Mouse (Mus musculus) hindbrain, embryonic 12.5 days (tissue): ENCODE results near the gene Dcun1d2. TPM values are rescaled to one million over a fixed set of nuclear protein-coding genes. Genes with fewer than 3 reads are reported as not detected.
"Not testable (repeated sequence)": the region's sequence is repeated elsewhere in the genome, so short reads cannot be mapped to it uniquely, and the experiment has no call there.

Experiments
- ATAC-seq: fragments of 200-750 bp; cut with Nextera tagmentation; 2 replicates; pipeline ENCODE4 v1.8.0; 2017; ENCODE audit warnings: moderate TSS enrichment; ENCODE audit not compliant: low FRiP score
- H3K27ac ChIP-seq: fragments of 300-500 bp; sonication (generic); 2 replicates; pipeline ENCODE4 v1.5.1; 2016; ENCODE audit warnings: mild to moderate bottlenecking
- H3K27me3 ChIP-seq: fragments of 300-500 bp; sonication (generic); 2 replicates; pipeline ENCODE4 v1.6.1; 2016; ENCODE audit warnings: mild to moderate bottlenecking
- H3K36me3 ChIP-seq: fragments of 300-500 bp; sonication (generic); 2 replicates; pipeline ENCODE4 v1.6.1; 2016; ENCODE audit warnings: mild to moderate bottlenecking
- H3K4me1 ChIP-seq: fragments of 300-500 bp; sonication (generic); 2 replicates; pipeline ENCODE4 v1.6.1; 2016
- H3K4me2 ChIP-seq: fragments of 300-500 bp; sonication (generic); replicated peaks from 2 replicates; pipeline ENCODE4 v1.6.1; 2016; ENCODE audit warnings: mild to moderate bottlenecking
- H3K4me3 ChIP-seq: fragments of 300-500 bp; sonication (generic); 2 replicates; pipeline ENCODE4 v1.5.1; 2016; ENCODE audit warnings: mild to moderate bottlenecking
- H3K9ac ChIP-seq: fragments of 300-500 bp; sonication (generic); 2 replicates; pipeline ENCODE4 v1.6.1; 2016; ENCODE audit warnings: mild to moderate bottlenecking, moderate library complexity
- H3K9me3 ChIP-seq: fragments of 300-500 bp; sonication (generic); replicated peaks from 2 replicates; pipeline ENCODE4 v1.6.1; 2016; ENCODE audit warnings: mild to moderate bottlenecking
- WGBS: fragments of 180-500 bp; shearing (Covaris S2); methylation state at CpG from one replicate; pipeline ENCODE4 v1.1.7; 2016; 5-methylcytosine and 5-hydroxymethylcytosine counted together
- polyA plus RNA-seq: library from polyadenylated mRNA; unstranded; fragments of >200 nt; fragmentation: Nextera tagmentation; extraction: Ambion mirVana; gene quantifications from 2 replicates; pipeline ENCODE4 v1.2.1, GENCODE M21; 2016

The Dcun1d2 gene
- 30.6 and 32.4 TPM in 2 replicates for polyA plus RNA-seq

DNA sequence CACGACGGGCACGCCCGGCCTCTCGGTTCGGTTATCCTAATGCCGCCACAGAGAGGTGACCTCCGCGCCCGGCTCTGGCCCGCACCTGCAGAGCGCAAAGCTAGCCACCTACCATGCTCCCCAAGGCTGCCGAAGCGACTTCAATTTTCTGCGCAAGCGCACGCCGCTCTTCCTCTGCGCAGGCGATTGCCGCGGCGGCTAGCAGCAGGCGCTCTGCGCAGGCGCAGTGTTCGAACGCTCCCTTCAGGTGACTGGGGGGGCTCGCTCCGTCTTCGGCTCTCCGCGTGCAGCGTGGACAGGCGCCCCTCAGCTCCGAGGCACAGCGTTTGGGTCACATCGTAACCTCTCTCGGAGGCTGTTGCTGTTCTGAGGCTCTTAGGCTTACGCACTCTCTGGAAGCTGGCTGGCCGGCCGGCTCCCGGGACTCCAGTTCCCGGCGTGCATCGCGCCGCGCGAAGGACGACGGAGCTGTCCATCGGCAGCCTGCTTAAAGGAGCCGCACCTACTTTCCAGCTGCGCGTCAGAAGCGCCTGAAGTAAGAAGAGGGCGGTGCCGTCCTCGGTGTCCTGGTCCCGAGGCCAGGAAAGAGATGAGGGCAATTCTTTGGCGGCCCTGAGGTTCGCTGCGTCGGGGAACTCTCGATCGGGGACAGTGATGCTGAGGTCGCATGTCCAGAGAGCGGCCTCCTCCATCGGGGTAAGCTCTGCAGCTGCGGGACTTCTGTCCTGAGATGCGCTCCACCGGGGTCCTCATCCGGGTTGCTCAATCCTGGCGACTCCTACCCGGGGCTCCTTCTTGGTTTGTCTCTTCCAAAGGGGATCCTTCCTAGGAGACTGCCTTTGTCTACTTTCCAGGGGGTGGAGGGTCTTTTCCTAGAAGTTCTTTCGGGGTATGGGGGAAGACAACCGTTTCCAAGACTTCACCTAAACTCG lies at the start of gene Dcun1d2, which contains the start of gene Tmco3:
TSS of gene Dcun1d2 (minus strand) at position 440 of the 932 bp plus-strand sequence.
TSS of gene Tmco3 (plus strand) at position 499 of the 932 bp plus-strand sequence.
- H3K36me3 ChIP-seq: peaks cover 13% of the 10 kb centered on the region
- no peaks in the 10 kb centered on the region for H3K9me3 ChIP-seq
- no peaks in the 10 kb centered on the region for H3K27me3 ChIP-seq
- peak; percentile 95 for ATAC-seq
- peak within 1 kb of the TSS; percentile 91 for H3K4me2 ChIP-seq
- H3K27ac ChIP-seq: peak within 1 kb of the TSS; percentile 89
- peak within 1 kb of the TSS; percentile 84 for H3K9ac ChIP-seq
- WGBS: under 1% methylated on average over 79 of the region's 79 CpGs
- peak within 1 kb of the TSS; percentile 86 for H3K4me3 ChIP-seq
- H3K4me1 ChIP-seq: peaks cover 23% of the 10 kb centered on the region

DNA sequence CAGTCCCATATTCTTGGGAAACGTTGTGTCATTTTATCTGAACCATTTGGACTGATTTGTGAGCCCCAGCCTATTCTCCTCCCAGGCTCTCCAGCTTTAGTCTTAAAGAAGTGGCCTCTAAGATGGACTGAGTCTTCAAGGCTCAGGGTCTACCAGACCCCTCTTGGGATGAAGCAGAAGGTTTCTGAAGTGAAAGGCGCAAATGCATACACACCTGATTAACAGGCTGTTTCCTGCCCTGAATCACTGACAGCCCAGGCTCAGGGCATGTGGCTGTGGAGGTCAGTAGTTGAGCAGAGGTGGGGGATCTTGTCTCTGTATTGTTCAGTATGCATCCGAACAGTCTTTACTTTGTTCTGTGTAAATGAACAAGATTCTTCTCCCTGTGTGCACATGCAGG lies 49.7 kb upstream of the Dcun1d2 start:
- Histone ChIP-seq H3K27me3 (no peaks in the 10 kb centered on the region), H3K27ac (no peak overlapping the region), H3K4me3 (peak overlapping the region; percentile 100; the same call in 1 of the 2 replicates), H3K36me3 (peaks cover 16% of the 10 kb centered on the region), H3K4me1 (peaks cover 14% of the 10 kb centered on the region), H3K9me3 (no peaks in the 10 kb centered on the region), H3K9ac (no peak overlapping the region), H3K4me2 (peak overlapping the region; percentile 87)
- 87% methylated on average over 3 of the region's 3 CpGs for WGBS
- 0 out of 2 replicates have a peak, but pooled peaks have one; percentile 2 for ATAC-seq

DNA sequence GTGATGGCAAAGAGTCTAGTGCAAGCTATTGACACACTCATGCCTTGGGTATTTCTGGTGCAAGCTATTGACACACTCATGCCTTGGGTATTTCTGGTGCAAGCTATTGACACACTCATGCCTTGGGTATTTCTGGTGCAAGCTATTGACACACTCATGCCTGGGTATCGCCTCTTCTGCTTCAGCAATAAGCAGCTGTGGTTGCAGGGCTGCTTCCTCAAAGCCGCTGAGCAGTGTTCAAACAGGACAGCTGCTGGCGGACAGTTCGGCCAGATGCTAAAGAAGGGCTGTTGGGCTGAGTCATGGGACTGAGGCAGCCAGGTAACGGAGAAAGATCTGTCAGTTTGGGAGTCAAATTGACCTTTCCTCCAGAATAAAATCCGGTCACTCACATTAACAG lies 49.3 kb upstream of the Dcun1d2 start:
- ATAC-seq, H3K27ac ChIP-seq, H3K9me3 ChIP-seq, H3K27me3 ChIP-seq, H3K4me3 ChIP-seq, H3K9ac ChIP-seq, H3K4me2 ChIP-seq: not testable (repeated sequence)
- H3K4me1 ChIP-seq: peaks cover 14% of the 10 kb centered on the region
- WGBS: 89% methylated on average over 6 of the region's 6 CpGs
- H3K36me3 ChIP-seq: peaks cover 12% of the 10 kb centered on the region

DNA sequence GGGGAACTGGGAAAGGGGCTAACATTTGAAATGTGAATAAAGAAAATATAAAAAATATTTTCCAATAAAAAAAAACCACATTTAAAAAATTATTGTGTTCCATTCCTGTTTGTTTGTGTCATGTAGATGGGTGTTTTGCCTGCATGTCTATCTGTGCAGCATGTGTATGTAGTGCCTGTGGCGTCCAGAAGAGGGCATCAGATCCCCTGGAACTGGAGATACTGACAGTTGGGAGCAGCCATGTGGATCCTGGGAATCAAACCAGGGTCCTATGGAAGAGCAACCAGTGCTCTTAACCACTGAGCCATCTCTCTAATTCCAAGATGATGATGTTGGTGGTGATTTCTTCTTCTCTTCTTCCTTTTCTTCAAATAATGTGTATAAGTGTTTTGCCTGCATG lies 46.7 kb upstream of the Dcun1d2 start:
- Histone ChIP-seq H3K27ac (no peak overlapping the region), H3K9me3 (no peaks in the 10 kb centered on the region), H3K4me3 (no peak overlapping the region), H3K9ac (no peak overlapping the region), H3K4me2 (no peak overlapping the region), H3K4me1 (peaks cover 2% of the 10 kb centered on the region), H3K36me3 (no peaks in the 10 kb centered on the region), H3K27me3 (0 out of 2 replicates have a peak, but pooled peaks cover 3% of the 10 kb centered on the region)
- no peak for ATAC-seq
- 50% methylated on average over 1 of the region's 1 CpGs for WGBS

DNA sequence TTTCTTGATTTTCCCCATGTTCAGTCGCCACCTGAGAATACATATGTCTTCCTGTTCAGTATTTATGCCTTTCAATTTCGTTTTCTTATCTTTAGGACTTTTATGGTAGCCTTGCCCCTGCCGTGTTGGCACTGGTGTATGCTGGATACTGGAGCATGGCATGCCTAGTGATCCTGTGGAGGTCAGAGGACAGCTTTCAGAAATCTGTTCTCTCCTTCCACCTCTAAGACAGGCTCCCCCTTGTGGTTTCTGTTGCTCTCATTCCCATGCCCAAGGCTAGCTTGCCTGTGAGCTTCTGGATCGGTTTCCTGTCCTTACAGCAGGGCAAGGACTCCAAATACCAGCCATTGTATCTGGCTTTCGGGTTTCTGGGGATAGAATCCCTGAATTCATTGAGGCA lies 38.7 kb upstream of the Dcun1d2 start:
- Histone ChIP-seq H3K9me3 (no peaks in the 10 kb centered on the region), H3K4me1 (peaks cover 5% of the 10 kb centered on the region; the same call in 1 of the 2 replicates), H3K27me3 (no peaks in the 10 kb centered on the region), H3K4me3 (no peak overlapping the region), H3K9ac (no peak overlapping the region), H3K4me2 (no peak overlapping the region), H3K27ac (no peak overlapping the region), H3K36me3 (peaks cover 9% of the 10 kb centered on the region; the same call in 1 of the 2 replicates)
- WGBS: 36% methylated on average over 5 of the region's 5 CpGs
- ATAC-seq: no peak

DNA sequence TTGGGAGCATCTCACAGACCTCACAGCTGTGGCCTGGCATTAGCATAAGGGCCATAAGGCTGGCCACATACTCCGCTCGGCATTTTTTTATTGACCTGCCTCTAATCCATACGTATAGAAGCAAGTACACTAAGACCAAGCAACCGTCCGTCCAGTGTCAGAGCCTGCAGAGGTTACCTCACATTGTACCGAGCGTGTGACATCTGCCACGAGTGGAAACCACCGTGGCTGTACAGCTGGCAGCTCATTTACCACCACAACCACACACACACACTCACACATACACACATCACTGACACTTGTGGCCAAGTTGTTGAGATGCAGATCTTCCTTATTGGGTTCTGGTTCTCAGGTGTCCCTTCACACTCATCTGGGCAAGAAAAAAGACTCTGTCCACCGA lies 28.7 kb upstream of the Dcun1d2 start:
- H3K4me1 ChIP-seq: no peaks in the 10 kb centered on the region
- no peak overlapping the region for H3K4me2 ChIP-seq
- no peaks in the 10 kb centered on the region for H3K27me3 ChIP-seq
- WGBS: 95% methylated on average over 10 of the region's 10 CpGs
- no peak overlapping the region for H3K27ac ChIP-seq
- H3K9me3 ChIP-seq: no peaks in the 10 kb centered on the region
- no peak overlapping the region for H3K9ac ChIP-seq
- H3K36me3 ChIP-seq: peaks cover 72% of the 10 kb centered on the region
- H3K4me3 ChIP-seq: no peak overlapping the region
- no peak for ATAC-seq

DNA sequence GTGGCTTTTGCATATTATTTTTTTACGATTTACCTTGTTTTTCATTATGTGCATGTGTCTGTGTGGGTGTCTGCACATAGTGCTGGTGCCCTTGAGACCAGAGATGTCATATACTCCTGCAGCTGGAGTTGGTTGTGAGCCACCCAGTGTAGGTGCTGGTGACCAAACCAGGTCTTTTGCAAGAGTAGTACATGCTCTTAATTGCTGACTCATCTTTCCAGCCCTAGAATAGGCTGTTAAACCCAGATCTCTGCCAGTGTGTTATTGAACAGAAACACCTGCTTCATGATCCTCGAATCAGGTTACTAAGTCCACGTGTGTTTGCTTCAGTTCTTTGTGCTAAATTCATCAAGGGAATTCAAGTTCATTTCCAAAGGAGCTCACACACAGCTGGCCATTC lies 27.0 kb upstream of the Dcun1d2 start:
- no peak overlapping the region for H3K4me3 ChIP-seq
- H3K27ac ChIP-seq: no peak overlapping the region
- H3K4me2 ChIP-seq: no peak overlapping the region
- peaks cover 69% of the 10 kb centered on the region for H3K36me3 ChIP-seq
- no peaks in the 10 kb centered on the region for H3K27me3 ChIP-seq
- no peaks in the 10 kb centered on the region for H3K4me1 ChIP-seq
- WGBS: 90% methylated on average over 3 of the region's 3 CpGs
- ATAC-seq: no peak
- H3K9me3 ChIP-seq: no peaks in the 10 kb centered on the region
- no peak overlapping the region for H3K9ac ChIP-seq

DNA sequence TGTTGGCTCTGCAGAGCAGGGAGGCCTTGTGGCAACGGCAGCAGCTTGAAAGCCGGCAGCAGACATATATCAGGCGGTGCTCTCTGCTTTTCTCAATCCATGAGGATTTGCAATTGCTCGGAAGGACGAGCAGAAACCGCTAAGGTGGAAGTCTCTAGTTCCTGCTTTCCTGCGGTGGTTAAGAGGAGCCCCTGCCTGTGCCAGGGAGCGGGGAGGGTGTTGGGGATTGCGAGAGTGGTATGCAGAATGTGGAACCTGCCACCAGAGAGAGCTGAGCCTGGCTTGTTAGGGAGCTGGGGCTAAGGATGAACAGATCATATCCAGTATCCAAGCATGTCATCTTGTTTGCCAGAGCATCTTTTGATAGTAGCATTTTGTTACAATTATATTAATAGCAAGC lies 19.0 kb upstream of the Dcun1d2 start:
- Histone ChIP-seq H3K27ac (no peak overlapping the region), H3K4me2 (no peak overlapping the region), H3K4me1 (no peaks in the 10 kb centered on the region), H3K9me3 (no peaks in the 10 kb centered on the region), H3K9ac (no peak overlapping the region), H3K4me3 (no peak overlapping the region), H3K36me3 (peaks cover 63% of the 10 kb centered on the region), H3K27me3 (no peaks in the 10 kb centered on the region)
- no peak for ATAC-seq
- 85% methylated on average over 9 of the region's 9 CpGs for WGBS

DNA sequence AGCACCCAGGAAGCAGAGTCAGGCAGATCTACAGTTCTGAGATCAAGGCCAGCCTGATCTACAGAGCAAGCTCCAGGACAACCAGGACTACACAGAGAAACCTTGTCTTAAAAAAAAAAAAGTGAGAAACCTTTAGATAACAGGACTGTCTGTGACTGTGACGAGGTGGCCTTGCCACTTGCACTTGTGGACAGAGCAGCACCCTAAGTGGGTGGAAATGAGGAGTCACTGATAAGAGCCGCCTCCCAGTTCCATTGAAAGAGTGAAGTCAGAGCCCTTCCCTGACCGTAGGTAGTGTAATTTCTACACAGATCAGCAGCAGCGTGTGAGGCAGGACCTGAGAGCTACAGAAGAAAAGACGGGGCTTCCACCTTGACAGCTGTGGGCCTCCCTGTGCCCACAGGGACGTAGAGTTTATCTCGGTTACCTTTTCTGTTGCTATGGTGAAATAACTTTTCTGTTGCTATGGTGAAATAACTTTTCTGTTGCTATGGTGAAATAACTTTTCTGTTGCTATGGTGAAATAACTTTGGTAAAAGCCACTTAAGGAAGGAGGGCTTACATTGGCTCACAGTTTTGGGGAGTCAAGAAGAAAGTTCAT lies 18.5 kb upstream of the Dcun1d2 start:
- Histone ChIP-seq H3K9me3 (no peaks in the 10 kb centered on the region), H3K4me1 (no peaks in the 10 kb centered on the region), H3K27ac (no peak overlapping the region), H3K9ac (no peak overlapping the region), H3K36me3 (peaks cover 65% of the 10 kb centered on the region), H3K27me3 (no peaks in the 10 kb centered on the region), H3K4me3 (no peak overlapping the region), H3K4me2 (no peak overlapping the region)
- WGBS: 86% methylated on average over 7 of the region's 7 CpGs
- no peak for ATAC-seq

DNA sequence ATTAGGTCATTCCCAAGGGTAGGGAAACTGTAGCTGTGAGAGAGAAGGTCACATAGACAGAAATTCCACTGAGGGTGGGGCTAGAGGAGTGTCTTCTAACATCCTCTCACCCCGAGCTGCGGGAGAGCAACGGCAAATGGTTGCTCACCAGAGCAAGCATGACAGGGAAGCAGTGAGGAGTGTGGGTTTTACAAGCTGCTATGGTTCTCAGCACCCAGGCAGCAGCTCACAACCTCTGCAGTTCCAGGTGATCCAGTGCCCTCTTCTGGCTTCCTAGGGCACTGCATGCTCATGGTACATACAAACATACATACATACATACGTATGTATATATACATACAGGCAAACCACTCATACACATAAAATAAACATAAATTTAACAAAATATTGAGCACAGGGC lies 18.0 kb upstream of the Dcun1d2 start:
- H3K9me3 ChIP-seq: no peaks in the 10 kb centered on the region
- H3K27me3 ChIP-seq: no peaks in the 10 kb centered on the region
- no peak overlapping the region for H3K9ac ChIP-seq
- H3K27ac ChIP-seq: no peak overlapping the region
- H3K36me3 ChIP-seq: peaks cover 64% of the 10 kb centered on the region
- WGBS: 96% methylated on average over 4 of the region's 4 CpGs
- no peak overlapping the region for H3K4me2 ChIP-seq
- no peak for ATAC-seq
- no peaks in the 10 kb centered on the region for H3K4me1 ChIP-seq
- no peak overlapping the region for H3K4me3 ChIP-seq

DNA sequence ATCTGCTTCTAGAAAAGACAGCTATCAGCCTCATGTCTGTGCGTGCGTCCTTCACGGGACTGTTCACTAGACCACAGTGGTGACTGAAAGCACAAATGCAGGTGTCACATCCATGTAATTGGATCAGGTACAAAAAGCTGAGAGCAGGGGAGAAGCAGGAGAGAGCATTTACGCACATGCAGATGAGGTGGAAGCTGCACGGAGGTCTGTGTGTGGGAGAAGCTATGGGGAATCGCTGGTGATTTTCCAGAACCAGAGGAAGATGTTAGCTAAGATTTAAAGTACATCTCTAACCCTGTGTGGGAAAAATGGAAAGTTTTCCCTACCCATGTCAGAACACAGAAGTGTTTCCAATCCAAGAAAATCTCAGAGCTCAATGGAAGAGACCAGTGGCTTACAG lies 17.5 kb upstream of the Dcun1d2 start:
- Histone ChIP-seq H3K27me3 (no peaks in the 10 kb centered on the region), H3K9ac (no peak overlapping the region), H3K4me1 (no peaks in the 10 kb centered on the region), H3K4me2 (no peak overlapping the region), H3K9me3 (no peaks in the 10 kb centered on the region), H3K4me3 (no peak overlapping the region), H3K27ac (no peak overlapping the region), H3K36me3 (peaks cover 67% of the 10 kb centered on the region)
- WGBS: 92% methylated on average over 6 of the region's 6 CpGs
- ATAC-seq: no peak

DNA sequence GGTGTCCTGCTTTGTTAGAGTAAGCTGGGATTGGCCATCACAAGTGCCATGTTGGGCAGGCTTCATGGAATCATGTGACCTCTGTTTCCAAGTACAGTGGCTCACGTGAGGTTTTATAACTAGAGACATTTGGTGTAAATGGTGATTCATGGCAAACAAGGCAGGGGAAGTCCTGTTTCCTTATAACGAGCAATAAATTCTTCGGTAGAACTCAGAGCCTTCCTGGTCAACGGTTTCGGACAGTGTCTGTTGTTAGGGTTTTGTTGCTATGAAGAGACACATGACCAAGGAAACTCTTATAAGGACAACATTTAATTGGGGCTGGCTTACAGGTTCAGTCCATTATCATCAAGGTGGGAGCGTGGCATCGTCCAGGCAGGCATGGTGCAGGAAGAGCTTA lies 13.1 kb upstream of the Dcun1d2 start:
- ATAC-seq: no peak
- H3K4me3 ChIP-seq: no peak overlapping the region
- H3K9me3 ChIP-seq: no peaks in the 10 kb centered on the region
- no peak overlapping the region for H3K9ac ChIP-seq
- no peak overlapping the region for H3K4me2 ChIP-seq
- H3K36me3 ChIP-seq: peaks cover 83% of the 10 kb centered on the region
- WGBS: 94% methylated on average over 7 of the region's 7 CpGs
- no peak overlapping the region for H3K27ac ChIP-seq
- no peaks in the 10 kb centered on the region for H3K27me3 ChIP-seq
- H3K4me1 ChIP-seq: no peaks in the 10 kb centered on the region
